Comparison of ENCODE assay signal across 7 mouse cellular contexts in the genomic region with DNA sequence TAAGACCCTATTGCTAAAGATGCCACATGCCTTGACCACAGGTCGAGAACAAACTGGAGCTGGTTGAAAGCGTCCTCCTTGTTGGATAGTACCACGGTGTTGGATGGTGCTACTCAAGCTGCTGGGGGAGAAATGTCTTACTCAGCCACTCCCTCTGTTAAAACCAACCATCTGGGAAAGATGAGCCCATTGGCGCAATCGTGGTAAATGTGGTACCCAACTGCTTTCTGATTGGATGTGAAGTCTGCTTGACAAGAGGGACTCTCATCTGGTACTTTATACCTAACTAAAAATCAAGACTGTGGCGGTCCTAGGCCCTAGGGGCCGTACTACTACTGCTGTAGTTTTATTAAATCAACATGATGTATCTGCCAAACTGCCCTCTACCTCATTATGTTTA. TPM values are rescaled to one million over a fixed set of nuclear protein-coding genes. Genes with fewer than 3 reads are reported as not detected.
A peak's percentile ranks its signal among the peaks of the same experiment; 100 is the strongest.
DNase-seq lines count a peak whose midpoint lies in the region; ATAC-seq and TF ChIP-seq lines count a peak whose summit lies in the region.

No protein-coding gene starts in this region.

- H3K36me3 ChIP-seq in lung, embryonic 14.5 days (ENCODE audit: insufficient read depth) = peaks cover 14% of the 10 kb centered on the region
- no peaks in the 10 kb centered on the region for H3K36me3 ChIP-seq in embryonic facial prominence, embryonic 11.5 days (replicated peaks; ENCODE audit: control insufficient read depth, insufficient read depth, low read depth, low read length)
- H3K36me3 ChIP-seq in intestine, embryonic 16.5 days (ENCODE audit: control insufficient read depth, insufficient read depth, low read length) = no peaks in the 10 kb centered on the region
- H3K36me3 ChIP-seq in neural tube, embryonic 15.5 days = peaks cover 10% of the 10 kb centered on the region

- no peak for DNase-seq in lung, embryonic 14.5 days
- DNase-seq in lung, postnatal 10 days = no peak
- no peak for DNase-seq in embryonic facial prominence, embryonic 11.5 days (ENCODE audit: low spot score)
- no peak for DNase-seq in spleen, postnatal 4 days (ENCODE audit: low spot score in 2 of 2)

- peaks cover 9% of the 10 kb centered on the region; the same call in 1 of the 2 replicates for H3K4me1 ChIP-seq in lung, embryonic 14.5 days (ENCODE audit: insufficient read depth)
- no peaks in the 10 kb centered on the region for H3K4me1 ChIP-seq in embryonic facial prominence, embryonic 11.5 days (ENCODE audit: control insufficient read depth, insufficient read depth, low read length)
- peaks cover 7% of the 10 kb centered on the region for H3K4me1 ChIP-seq in intestine, embryonic 16.5 days (ENCODE audit: control insufficient read depth, insufficient read depth, low read length)
- H3K4me1 ChIP-seq in neural tube, embryonic 15.5 days = peaks cover 25% of the 10 kb centered on the region

- WGBS in lung, embryonic 14.5 days = 75% methylated on average over 7 of the region's 7 CpGs
- 83% methylated on average over 7 of the region's 7 CpGs for WGBS in embryonic facial prominence, embryonic 11.5 days
- 71% methylated on average over 7 of the region's 7 CpGs for WGBS in intestine, embryonic 16.5 days
- 86% methylated on average over 7 of the region's 7 CpGs for WGBS in neural tube, embryonic 15.5 days

- TF ChIP-seq CTCF in lung, embryonic 14.5 days (IDR thresholded peaks at IDR 0.05; ENCODE audit: low read depth) = no peak

- H3K9ac ChIP-seq in lung, embryonic 14.5 days = peak overlapping the region; percentile 69; the same call in 1 of the 2 replicates
- no peak overlapping the region for H3K9ac ChIP-seq in embryonic facial prominence, embryonic 11.5 days (replicated peaks; ENCODE audit: low read length)
- H3K9ac ChIP-seq in intestine, embryonic 16.5 days (ENCODE audit: low read depth, low read length) = peak overlapping the region; percentile 76; the same call in 1 of the 2 replicates
- peak overlapping the region; percentile 62; the same call in 1 of the 2 replicates for H3K9ac ChIP-seq in neural tube, embryonic 15.5 days (replicated peaks)

- H3K27ac ChIP-seq in lung, embryonic 14.5 days (ENCODE audit: low read depth) = no peak overlapping the region
- H3K27ac ChIP-seq in embryonic facial prominence, embryonic 11.5 days (replicated peaks; ENCODE audit: low read depth, low read length) = no peak overlapping the region
- peak overlapping the region; percentile 89; the same call in 1 of the 2 replicates for H3K27ac ChIP-seq in intestine, embryonic 16.5 days (ENCODE audit: low read length)
- no peak overlapping the region for H3K27ac ChIP-seq in neural tube, embryonic 15.5 days (replicated peaks)

- no peaks in the 10 kb centered on the region for H3K27me3 ChIP-seq in lung, embryonic 14.5 days (ENCODE audit: insufficient read depth, low read length)
- no peaks in the 10 kb centered on the region for H3K27me3 ChIP-seq in embryonic facial prominence, embryonic 11.5 days (ENCODE audit: control insufficient read depth, insufficient read depth, low read length)
- H3K27me3 ChIP-seq in intestine, embryonic 16.5 days (replicated peaks; ENCODE audit: control insufficient read depth, insufficient read depth, low read length) = no peaks in the 10 kb centered on the region
- H3K27me3 ChIP-seq in neural tube, embryonic 15.5 days (replicated peaks) = no peaks in the 10 kb centered on the region

- peak overlapping the region; percentile 73 for H3K4me3 ChIP-seq in lung, embryonic 14.5 days (ENCODE audit: low read depth, low read length)
- peak overlapping the region; percentile 66 for H3K4me3 ChIP-seq in embryonic facial prominence, embryonic 11.5 days (ENCODE audit: low read depth, low read length)
- H3K4me3 ChIP-seq in intestine, embryonic 16.5 days (ENCODE audit: low read length) = peak overlapping the region; percentile 75
- H3K4me3 ChIP-seq in neural tube, embryonic 15.5 days (replicated peaks) = peak overlapping the region; percentile 76

- H3K9me3 ChIP-seq in lung, embryonic 14.5 days (ENCODE audit: low read depth, low read length) = no peaks in the 10 kb centered on the region
- no peaks in the 10 kb centered on the region for H3K9me3 ChIP-seq in embryonic facial prominence, embryonic 11.5 days (replicated peaks; ENCODE audit: control insufficient read depth, low read length)
- H3K9me3 ChIP-seq in intestine, embryonic 16.5 days (ENCODE audit: control insufficient read depth, low read length) = no peaks in the 10 kb centered on the region
- H3K9me3 ChIP-seq in neural tube, embryonic 15.5 days (replicated peaks) = no peaks in the 10 kb centered on the region

- H3K4me2 ChIP-seq in lung, embryonic 14.5 days = peak overlapping the region; percentile 61
- peak overlapping the region; percentile 63 for H3K4me2 ChIP-seq in embryonic facial prominence, embryonic 11.5 days (ENCODE audit: low read depth, low read length)
- H3K4me2 ChIP-seq in intestine, embryonic 16.5 days (ENCODE audit: low read depth, low read length) = peak overlapping the region; percentile 73
- peak overlapping the region; percentile 78 for H3K4me2 ChIP-seq in neural tube, embryonic 15.5 days

- no peak for ATAC-seq in lung, embryonic 14.5 days (ENCODE audit: insufficient read depth)
- ATAC-seq in embryonic facial prominence, embryonic 11.5 days (replicated peaks; ENCODE audit: insufficient number of reproducible peaks, low FRiP score, low TSS enrichment, low read depth) = no peak
- no peak for ATAC-seq in intestine, embryonic 16.5 days
- ATAC-seq in neural tube, embryonic 15.5 days (ENCODE audit: low FRiP score) = no peak
- no peak for ATAC-seq in activated CD4-positive, CD25-positive, alpha-beta regulatory T cell, adult 4 months

RNA-seq across cellular contexts. Expression of gene Mitd1, which starts 1.0 kb away (rescaled TPM):
- 24.2 and 26.4 TPM in 2 replicates for polyA plus RNA-seq in lung, embryonic 14.5 days (2014; fragmentation: Nextera tagmentation; extraction: Ambion mirVana)
- polyA plus RNA-seq in embryonic facial prominence, embryonic 11.5 days (2014; fragmentation: Nextera tagmentation; extraction: Ambion mirVana) = 28.5 and 30.9 TPM in 2 replicates
- polyA plus RNA-seq in intestine, embryonic 16.5 days (2015; fragmentation: Nextera tagmentation; extraction: Ambion mirVana) = 28.8 and 29.0 TPM in 2 replicates
- 15.3 and 22.1 TPM in 2 replicates for polyA plus RNA-seq in neural tube, embryonic 15.5 days (2015; fragmentation: Nextera tagmentation; extraction: Ambion mirVana)
- 10 to 100 TPM; 95.3 to 98.6 TPM for polyA plus RNA-seq in activated CD4-positive, CD25-positive, alpha-beta regulatory T cell, adult 4 months (2017; shearing (Covaris generic))

RNA-seq across cellular contexts. Expression of gene Mrpl30, which starts 1.1 kb away (rescaled TPM):
- polyA plus RNA-seq in lung, embryonic 14.5 days (2014; fragmentation: Nextera tagmentation; extraction: Ambion mirVana) = 247 and 261 TPM in 2 replicates
- polyA plus RNA-seq in embryonic facial prominence, embryonic 11.5 days (2014; fragmentation: Nextera tagmentation; extraction: Ambion mirVana) = 243 and 271 TPM in 2 replicates
- 252 and 267 TPM in 2 replicates for polyA plus RNA-seq in intestine, embryonic 16.5 days (2015; fragmentation: Nextera tagmentation; extraction: Ambion mirVana)
- 244 and 277 TPM in 2 replicates for polyA plus RNA-seq in neural tube, embryonic 15.5 days (2015; fragmentation: Nextera tagmentation; extraction: Ambion mirVana)
- polyA plus RNA-seq in activated CD4-positive, CD25-positive, alpha-beta regulatory T cell, adult 4 months (2017; shearing (Covaris generic)) = 100 to 1,000 TPM; 236 to 269 TPM

RNA-seq across cellular contexts. Expression of gene Lipt1, which starts 17.7 kb away (rescaled TPM):
- 7.2 and 9.4 TPM in 2 replicates for polyA plus RNA-seq in lung, embryonic 14.5 days (2014; fragmentation: Nextera tagmentation; extraction: Ambion mirVana)
- 10.3 and 11.5 TPM in 2 replicates for polyA plus RNA-seq in embryonic facial prominence, embryonic 11.5 days (2014; fragmentation: Nextera tagmentation; extraction: Ambion mirVana)
- 8.4 and 9.2 TPM in 2 replicates for polyA plus RNA-seq in intestine, embryonic 16.5 days (2015; fragmentation: Nextera tagmentation; extraction: Ambion mirVana)
- polyA plus RNA-seq in neural tube, embryonic 15.5 days (2015; fragmentation: Nextera tagmentation; extraction: Ambion mirVana) = 7.4 and 7.5 TPM in 2 replicates
- 1 to 10 TPM; 5.6 to 9.3 TPM for polyA plus RNA-seq in activated CD4-positive, CD25-positive, alpha-beta regulatory T cell, adult 4 months (2017; shearing (Covaris generic))

RNA-seq across cellular contexts. Expression of gene Tsga10, which starts 23.0 kb away (rescaled TPM):
- polyA plus RNA-seq in lung, embryonic 14.5 days (2014; fragmentation: Nextera tagmentation; extraction: Ambion mirVana) = 7.7 TPM in 2 replicates
- polyA plus RNA-seq in embryonic facial prominence, embryonic 11.5 days (2014; fragmentation: Nextera tagmentation; extraction: Ambion mirVana) = 7.0 and 8.8 TPM in 2 replicates
- 4.0 TPM in 2 replicates for polyA plus RNA-seq in intestine, embryonic 16.5 days (2015; fragmentation: Nextera tagmentation; extraction: Ambion mirVana)
- 10.4 and 12.0 TPM in 2 replicates for polyA plus RNA-seq in neural tube, embryonic 15.5 days (2015; fragmentation: Nextera tagmentation; extraction: Ambion mirVana)
- polyA plus RNA-seq in activated CD4-positive, CD25-positive, alpha-beta regulatory T cell, adult 4 months (2017; shearing (Covaris generic)) = 1 to 10 TPM in 1 of 2 experiments, under 1 TPM in 1; 0.99 to 1.5 TPM

RNA-seq across cellular contexts. Expression of gene Lyg2, which starts 27.1 kb away (rescaled TPM):
- not detected in 2 replicates for polyA plus RNA-seq in lung, embryonic 14.5 days (2014; fragmentation: Nextera tagmentation; extraction: Ambion mirVana)
- polyA plus RNA-seq in embryonic facial prominence, embryonic 11.5 days (2014; fragmentation: Nextera tagmentation; extraction: Ambion mirVana) = not detected in 2 replicates
- polyA plus RNA-seq in intestine, embryonic 16.5 days (2015; fragmentation: Nextera tagmentation; extraction: Ambion mirVana) = not detected in 2 replicates
- polyA plus RNA-seq in neural tube, embryonic 15.5 days (2015; fragmentation: Nextera tagmentation; extraction: Ambion mirVana) = not detected in 2 replicates
- polyA plus RNA-seq in activated CD4-positive, CD25-positive, alpha-beta regulatory T cell, adult 4 months (2017; shearing (Covaris generic)) = not detected
